Mouse (Mus musculus) large intestine, adult 2 months (tissue): ENCODE data around the gene Grap. TPM values are rescaled to one million over a fixed set of nuclear protein-coding genes. Genes with fewer than 3 reads are reported as not detected.
"Not testable (repeated sequence)": the region's sequence is repeated elsewhere in the genome, so short reads cannot be mapped to it uniquely, and the experiment has no call there.

Source experiments
- DNase-seq: peaks from one replicate; pipeline ENCODE4 v3.0.0-alpha.2; 2012; ENCODE audit warnings: low read depth, low spot score
- WGBS: fragments of 180-500 bp; shearing (Covaris S2); methylation state at CpG from one replicate; pipeline ENCODE4 v1.1.7; 2018; 5-methylcytosine and 5-hydroxymethylcytosine counted together
- polyA plus RNA-seq: library from polyadenylated mRNA; depleted of rRNA; stranded (reverse); fragments of >200 nt; gene quantifications from 2 replicates; pipeline ENCODE4 v1.2.3, GENCODE M21; 2012; rRNA removed

Grap gene
- polyA plus RNA-seq = 7.8 and 9.0 TPM in 2 replicates

DNA sequence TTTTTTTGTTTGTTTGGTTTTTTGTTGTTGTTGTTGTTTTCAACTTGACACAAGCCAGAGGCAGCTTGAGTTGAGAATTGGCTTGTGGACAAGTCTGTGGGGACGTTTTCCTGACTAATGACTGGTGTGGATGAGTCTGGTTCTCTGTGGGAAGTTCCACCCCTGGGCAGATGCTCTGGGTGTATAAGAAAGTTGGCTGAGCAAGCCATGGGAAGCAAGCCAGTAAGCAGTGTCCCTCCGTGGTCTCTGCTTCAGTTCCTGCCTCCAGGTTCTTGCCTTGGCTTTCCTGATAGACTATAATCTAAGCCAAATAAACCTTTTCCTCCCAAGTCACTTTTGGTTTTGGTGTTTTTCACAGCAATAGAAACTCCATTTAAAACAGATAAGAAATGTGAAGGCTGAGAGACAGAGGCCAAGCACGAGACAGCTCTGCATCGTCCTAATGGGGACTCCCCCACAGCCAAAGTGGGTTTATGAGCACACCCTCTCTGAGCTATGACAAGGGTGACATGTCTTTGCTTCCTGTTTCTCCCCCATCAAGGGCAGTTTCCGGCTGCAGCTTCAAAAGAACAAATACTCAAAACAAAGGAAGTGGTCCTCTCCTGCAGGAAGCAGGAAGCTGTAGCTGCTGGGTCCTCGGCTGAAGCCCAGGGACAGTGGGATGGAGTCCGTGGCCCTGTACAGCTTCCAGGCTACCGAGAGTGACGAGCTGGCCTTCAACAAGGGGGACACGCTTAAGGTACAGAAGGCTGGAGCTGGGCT lies at the start of gene Grap:
Gene Grap (plus strand): TSS at position 580 of the 762 bp plus-strand sequence.
- DNase-seq = no peak
- 56% methylated on average over 10 of the region's 10 CpGs for WGBS

- no peak for DNase-seq
- 39% methylated on average over 4 of the region's 4 CpGs for WGBS
Measured at GRCm38 (mm10) chr11:61608072-61608471, 45.0 kb upstream of the Grap start.

- 82% methylated on average over 3 of the region's 3 CpGs for WGBS
Measured at GRCm38 (mm10) chr11:61611197-61611596, 41.9 kb upstream of the Grap start.

GRCm38 (mm10) chr11:61612116-61612635 lies 40.9 kb upstream of the Grap start:
- peak; percentile 47 for DNase-seq
- WGBS = 17% methylated on average over 4 of the region's 4 CpGs

More at GRCm38 (mm10) chr11:61611197-61611596, 41.9 kb upstream of the Grap start:
- no peak for DNase-seq

DNA sequence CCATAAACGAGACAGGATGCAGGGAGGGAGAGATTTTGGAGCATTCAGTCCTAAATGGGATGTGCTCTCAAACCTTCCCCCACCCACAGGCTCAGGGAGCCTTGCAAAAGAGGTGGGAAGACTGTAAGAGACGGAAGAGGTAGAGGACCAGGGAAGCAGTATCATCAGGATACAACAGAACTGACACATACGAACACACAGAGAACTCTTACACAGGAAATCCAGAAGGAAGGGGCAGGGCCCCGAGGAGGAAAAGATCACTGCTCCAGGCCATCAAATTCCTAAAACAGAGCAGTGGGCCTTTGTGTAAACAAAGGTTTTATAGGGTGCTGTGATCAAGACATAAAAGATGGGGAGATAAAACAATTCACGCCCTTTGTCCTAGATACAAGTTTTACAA lies 38.7 kb upstream of the Grap start:
- WGBS = 13% methylated on average over 5 of the region's 5 CpGs
- DNase-seq = no peak

- WGBS = 46% methylated on average over 19 of the region's 22 CpGs
- DNase-seq = no peak
Measured at GRCm38 (mm10) chr11:61615686-61616522, 37.2 kb upstream of the Grap start.

DNA sequence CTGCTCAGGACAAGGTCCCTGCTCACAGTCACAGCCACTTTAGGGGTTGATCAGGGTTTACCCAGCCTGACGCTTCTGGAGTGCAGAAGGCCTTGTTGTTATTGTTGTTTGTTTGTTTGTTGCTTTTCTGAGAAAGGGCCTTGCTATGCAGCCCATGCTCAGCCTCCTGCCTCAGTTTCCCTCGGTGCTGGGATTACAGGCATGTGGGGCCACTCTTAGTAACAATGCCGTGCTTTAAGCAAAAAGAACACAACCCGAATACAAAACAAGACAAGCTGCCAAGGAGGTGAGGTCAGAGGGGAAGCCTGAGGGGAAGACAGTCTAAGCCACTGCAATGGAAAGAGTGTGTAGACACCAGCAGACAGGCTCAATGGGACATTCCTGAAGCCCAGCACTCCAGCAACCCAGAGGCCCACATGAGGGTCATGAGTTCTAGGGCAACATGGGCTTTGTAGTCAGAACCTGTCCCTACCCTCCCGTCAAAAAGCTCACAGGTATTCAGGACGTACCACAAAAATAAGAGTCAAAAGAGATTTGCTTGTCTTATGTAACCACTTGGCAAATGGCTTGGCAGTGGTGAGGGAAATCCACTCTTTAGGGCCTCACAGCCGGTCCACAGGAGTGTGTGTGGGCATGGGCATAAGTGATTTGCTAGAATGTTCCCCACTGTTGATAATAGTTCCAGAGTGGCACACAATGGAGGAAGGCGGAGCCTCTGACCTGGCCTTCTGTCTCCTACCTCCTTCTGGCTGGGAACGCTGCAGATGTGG lies 36.4 kb upstream of the Grap start:
- WGBS = 70% methylated on average over 9 of the region's 9 CpGs
- no peak for DNase-seq

DNA sequence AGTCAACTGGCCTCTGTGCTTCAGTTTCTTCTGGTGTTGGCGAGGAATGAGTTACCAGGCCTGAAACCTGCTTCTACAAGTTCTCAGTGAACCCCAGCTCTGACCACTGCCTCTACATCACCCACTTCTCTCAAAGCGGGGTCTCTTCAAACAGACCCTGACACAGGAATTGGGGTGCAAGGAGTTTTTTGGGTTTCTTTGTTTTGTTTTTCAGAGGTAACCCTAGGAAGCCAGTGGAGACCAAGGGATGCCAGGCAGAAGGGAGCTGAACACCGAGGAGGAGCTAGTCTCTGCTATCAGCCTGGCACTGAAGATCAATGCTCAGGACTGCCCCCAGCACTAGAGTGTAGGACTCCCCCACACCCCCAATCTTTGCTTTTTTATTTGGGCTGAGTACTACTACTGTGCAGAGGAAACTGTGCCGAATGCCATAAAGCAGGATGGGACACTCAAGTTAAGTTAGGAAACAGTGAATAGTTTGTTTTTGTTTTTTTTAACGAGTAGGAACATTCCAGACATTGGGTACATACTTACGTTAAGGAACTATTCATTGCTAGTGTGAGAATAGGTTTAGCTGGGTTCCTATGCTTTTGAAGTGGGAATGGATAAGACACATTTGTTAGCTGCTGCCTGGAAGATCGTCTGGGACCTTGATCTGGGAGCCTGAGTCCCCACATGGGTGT lies 35.6 kb upstream of the Grap start:
- no peak for DNase-seq
- 71% methylated on average over 7 of the region's 7 CpGs for WGBS

DNA sequence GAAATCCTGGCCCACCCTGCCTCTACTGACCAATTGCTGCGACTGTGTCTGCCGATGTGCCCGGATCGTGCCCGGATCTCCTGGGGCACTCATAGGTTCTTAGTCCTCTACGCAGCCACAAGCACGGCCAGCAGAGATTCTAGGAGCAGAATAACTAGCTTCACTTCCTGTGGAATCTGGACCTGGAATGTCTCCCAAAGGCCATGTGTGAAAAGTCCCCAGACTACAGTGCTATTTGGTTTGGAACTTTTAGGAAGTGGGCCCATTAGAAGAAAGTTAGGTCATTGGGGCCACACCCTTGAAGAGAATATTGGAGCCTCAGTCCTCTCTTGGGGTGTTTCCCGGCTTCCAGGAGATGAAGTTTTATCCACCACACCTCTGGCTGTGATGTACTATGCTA lies 34.9 kb upstream of the Grap start:
- WGBS = 62% methylated on average over 8 of the region's 8 CpGs
- DNase-seq = no peak

GRCm38 (mm10) chr11:61618571-61618970 lies 34.5 kb upstream of the Grap start:
- 80% methylated on average over 8 of the region's 8 CpGs for WGBS
- no peak for DNase-seq

- WGBS = 10% methylated on average over 6 of the region's 6 CpGs
Measured at GRCm38 (mm10) chr11:61619356-61619755, 33.7 kb upstream of the Grap start.

GRCm38 (mm10) chr11:61619791-61620241 lies 33.2 kb upstream of the Grap start:
- no peak for DNase-seq
- under 1% methylated on average over 17 of the region's 17 CpGs for WGBS

More at GRCm38 (mm10) chr11:61619356-61619755, 33.7 kb upstream of the Grap start:
- DNase-seq = no peak

DNA sequence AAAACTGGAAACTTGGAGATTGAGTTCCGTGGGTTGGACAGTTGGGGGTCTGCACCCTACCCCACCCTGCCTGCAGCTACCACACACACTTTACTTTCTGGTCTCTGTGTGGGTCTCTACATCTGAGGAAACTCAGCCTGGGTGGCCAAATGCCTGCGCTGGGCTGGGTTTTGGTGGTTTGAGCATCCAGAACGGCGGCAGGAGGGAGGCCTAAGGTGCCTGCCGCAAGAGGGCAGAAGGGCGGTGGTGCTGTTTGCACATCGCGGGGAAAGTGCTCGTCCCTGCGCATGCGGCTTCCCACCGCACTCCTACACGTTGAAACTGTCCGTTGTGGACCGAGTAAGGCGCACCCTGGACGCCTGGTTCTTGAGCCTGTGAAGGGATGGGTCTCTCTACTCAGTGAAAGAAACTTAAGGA lies 32.8 kb upstream of the Grap start:
- peak; percentile 67 for DNase-seq
- 2% methylated on average over 17 of the region's 17 CpGs for WGBS

- DNase-seq = no peak
- WGBS = 54% methylated on average over 8 of the region's 8 CpGs
Measured at GRCm38 (mm10) chr11:61620762-61621161, 32.3 kb upstream of the Grap start.

- DNase-seq = no peak
Measured at GRCm38 (mm10) chr11:61625136-61625535, 27.9 kb upstream of the Grap start.

DNA sequence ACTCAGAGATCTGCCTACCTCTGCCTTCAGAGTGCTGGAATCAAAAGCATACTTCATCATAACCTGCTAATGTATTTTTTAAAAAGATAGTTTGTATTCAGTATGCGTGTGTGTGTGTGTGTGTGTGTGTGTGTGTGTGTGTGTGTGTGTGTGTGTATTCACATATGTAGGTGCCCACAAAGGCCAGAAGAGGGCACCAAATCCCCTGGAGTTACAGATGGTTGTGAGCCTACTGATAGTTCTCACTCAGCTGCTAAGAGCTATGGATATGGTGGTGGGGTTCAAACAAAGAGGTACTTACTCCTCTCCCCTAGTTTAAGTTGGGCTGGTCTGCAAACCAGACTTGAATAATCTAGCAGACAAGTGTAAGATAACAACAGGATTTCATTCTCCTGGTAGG lies 26.6 kb upstream of the Grap start:
- 83% methylated on average over 1 of the region's 1 CpGs for WGBS
- no peak for DNase-seq

More at GRCm38 (mm10) chr11:61625136-61625535, 27.9 kb upstream of the Grap start:
- WGBS = 75% methylated on average over 7 of the region's 7 CpGs

- WGBS = 63% methylated on average over 3 of the region's 3 CpGs
- DNase-seq = no peak
Measured at GRCm38 (mm10) chr11:61629621-61630020, 23.4 kb upstream of the Grap start.

GRCm38 (mm10) chr11:61636309-61636708 lies 16.8 kb upstream of the Grap start:
- DNase-seq = not testable (repeated sequence)
- WGBS = 39% methylated on average over 3 of the region's 4 CpGs

DNA sequence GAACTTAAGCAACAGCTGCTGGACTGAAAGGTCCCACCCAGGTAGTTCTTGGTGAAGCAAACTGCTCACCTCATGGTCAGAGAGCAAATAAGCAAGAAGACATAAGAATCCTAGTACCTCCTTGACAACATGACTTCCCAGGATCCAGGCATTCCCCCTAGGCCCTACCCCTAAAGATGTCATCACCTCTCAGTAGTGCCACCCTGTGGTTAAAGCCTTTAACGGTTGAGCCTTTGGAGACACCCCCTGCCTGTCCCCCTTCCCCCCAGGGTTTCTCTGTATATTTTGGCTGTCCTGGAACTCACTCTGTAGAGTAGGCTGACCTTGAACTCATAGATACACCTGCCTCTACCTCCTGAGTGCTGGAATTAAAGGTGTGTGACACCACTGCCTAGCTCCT lies 15.7 kb upstream of the Grap start:
- 81% methylated on average over 1 of the region's 1 CpGs for WGBS
- DNase-seq = no peak
